Mouse (Mus musculus) ZHBTc4 (cell line): ENCODE results near the gene Pmfbp1.

Source experiments
- DNase-seq: peaks from one replicate; pipeline ENCODE4 v3.0.0-alpha.2; 2011; ENCODE audit warnings: low read depth, low spot score

The Pmfbp1 gene

GRCm38 (mm10) chr8:109499009-109499717, 5.3 kb downstream of the Pmfbp1 start:
- no peak for DNase-seq

GRCm38 (mm10) chr8:109503566-109503965, 9.7 kb downstream of the Pmfbp1 start:
- DNase-seq = no peak

- DNase-seq = no peak
These were observed 11.7 kb downstream of the Pmfbp1 start for GRCm38 (mm10) chr8:109505560-109505959.

GRCm38 (mm10) chr8:109524008-109524407, 30.2 kb downstream of the Pmfbp1 start:
- DNase-seq = no peak

- DNase-seq = peak; percentile 77
These were observed 41.5 kb downstream of the Pmfbp1 start for GRCm38 (mm10) chr8:109535140-109535990.

- peak; percentile 91 for DNase-seq
These were observed 42.9 kb downstream of the Pmfbp1 start for GRCm38 (mm10) chr8:109536703-109537102.

- no peak for DNase-seq
These were observed 48.3 kb downstream of the Pmfbp1 start for GRCm38 (mm10) chr8:109542165-109542564.

- DNase-seq = no peak
These were observed 49.1 kb downstream of the Pmfbp1 start for GRCm38 (mm10) chr8:109542748-109543519.

- no peak for DNase-seq
These were observed 50.2 kb downstream of the Pmfbp1 start for GRCm38 (mm10) chr8:109544049-109544448.

GRCm38 (mm10) chr8:109551663-109552062, 57.8 kb downstream of the Pmfbp1 start:
- DNase-seq = peak; percentile 72

GRCm38 (mm10) chr8:109563881-109564280, 70.1 kb downstream of the Pmfbp1 start:
- no peak for DNase-seq

GRCm38 (mm10) chr8:109564766-109565165, 70.9 kb downstream of the Pmfbp1 start:
- no peak for DNase-seq

GRCm38 (mm10) chr8:109565498-109566333, 71.9 kb downstream of the Pmfbp1 start, which contains the start of the genes Dhx38 and Txnl4b:
Dhx38 (minus strand) TSS chr8:109565861.
Txnl4b (plus strand) TSS chr8:109565892.
- peak; percentile 99 for DNase-seq

GRCm38 (mm10) chr8:109571139-109571538, 77.3 kb downstream of the Pmfbp1 start:
- DNase-seq = no peak

- DNase-seq = no peak
These were observed 82.5 kb downstream of the Pmfbp1 start for GRCm38 (mm10) chr8:109576311-109576710.

- no peak for DNase-seq
These were observed 85.1 kb downstream of the Pmfbp1 start, which contains the start of gene Hp for GRCm38 (mm10) chr8:109578900-109579301. Hp (minus strand) TSS chr8:109579172.

GRCm38 (mm10) chr8:109584293-109584692, 90.5 kb downstream of the Pmfbp1 start:
- DNase-seq = no peak

GRCm38 (mm10) chr8:109584830-109585229, 91.0 kb downstream of the Pmfbp1 start:
- DNase-seq = no peak

- DNase-seq = no peak
These were observed 91.8 kb downstream of the Pmfbp1 start for GRCm38 (mm10) chr8:109585652-109586051.

- peak; percentile 22 for DNase-seq
These were observed 93.2 kb downstream of the Pmfbp1 start for GRCm38 (mm10) chr8:109586972-109587504.

- no peak for DNase-seq
These were observed 97.1 kb downstream of the Pmfbp1 start for GRCm38 (mm10) chr8:109590901-109591300.
